Mouse (Mus musculus): Measurements from ENCODE around the gene Mrgprf.

DNA sequence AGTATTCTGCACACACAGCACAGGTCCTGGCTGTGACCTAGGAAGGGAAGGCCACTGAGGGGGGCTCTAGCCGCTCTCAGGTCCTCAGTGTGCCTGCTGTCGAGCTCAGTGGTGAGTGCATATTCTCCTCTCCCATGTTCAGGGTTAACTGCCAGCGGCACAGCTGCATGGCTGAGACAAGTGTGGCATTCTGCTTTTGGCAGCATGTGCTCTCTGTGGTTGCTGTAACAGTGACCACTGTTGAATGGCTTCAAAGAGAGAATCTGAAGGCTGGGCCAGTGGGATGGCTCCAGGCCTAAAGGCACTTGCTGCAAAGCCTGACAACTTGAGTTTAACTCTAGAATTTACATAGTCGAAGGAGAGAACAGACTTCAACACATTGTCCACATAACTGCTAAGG is 16.9 kb downstream of the Mrgprf start:
- no peak for TF ChIP-seq CTCF (conservative IDR thresholded peaks at IDR 0.05; ENCODE audit: low read length)
- no peak for TF ChIP-seq POU5F1 (IDR thresholded peaks at IDR 0.05; ENCODE audit: borderline replicate concordance, low read length)

Measured in E14TG2a.4 (cell line).